Mouse (Mus musculus): ENCODE measurements at regions not wholly inside any gene's neighbourhood (a gene's known extent, or its start where the extent isn't known, plus 50 kb on each side); places are given as distances from the start of the nearest gene placed in this dataset.

GRCm38 (mm10) chr2:167751585-167751984 is 62.0 kb upstream of the Tmem189 start:
- TF ChIP-seq GATA1 (IDR thresholded peaks at IDR 0.05; ENCODE audit: borderline replicate concordance, low read length) (no peak), FLI1 (IDR thresholded peaks at IDR 0.05; ENCODE audit: low read length) (no peak)

All from megakaryocyte, embryonic 14.5 days (primary cell).